Mouse (Mus musculus) gastrocnemius, adult 8-10 months (tissue): Measurements from ENCODE around the gene Sh2b1. TPM values are rescaled to one million over a fixed set of nuclear protein-coding genes. Genes with fewer than 3 reads are reported as not detected.
A peak's percentile ranks its signal among the peaks of the same experiment; 100 is the strongest.

Experiments
- DNase-seq, 2 experiments: peaks; one replicate each; pipeline ENCODE4 v3.0.0; 2022; ENCODE audit warnings: low spot score in 2 of 2
- total RNA-seq, 4 experiments: library from RNA; stranded (reverse); gene quantifications; 2 replicates each; pipeline ENCODE4 v1.2.4; 2022

Sh2b1 gene
- total RNA-seq, 4 experiments from 2014 or later, result 45.9 to 57.4 (median 49.0) TPM

DNA sequence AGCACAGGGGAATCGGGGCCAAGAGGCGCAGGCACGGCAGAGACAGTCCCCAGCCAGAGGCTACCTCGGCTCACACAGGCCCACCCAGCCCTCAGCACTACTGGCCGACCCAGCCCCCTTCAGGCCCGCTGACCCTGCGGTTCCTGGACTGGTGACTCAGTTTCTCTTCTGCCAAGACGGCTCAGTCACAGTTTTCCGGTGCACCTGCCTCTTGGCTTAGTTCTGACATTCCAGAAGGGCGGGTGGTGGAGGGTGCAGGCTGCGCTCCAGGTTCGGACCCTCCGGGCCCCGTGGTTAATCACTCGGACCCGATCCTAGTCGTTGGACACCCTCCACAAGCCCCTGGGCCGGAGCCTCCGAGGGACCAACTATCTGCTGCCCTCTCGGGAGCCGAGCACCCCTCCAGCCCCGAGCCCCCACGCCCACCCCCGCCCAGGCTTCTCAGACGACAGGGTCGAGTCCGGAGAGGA is 703 bp downstream of the Sh2b1 start:
- no peak for DNase-seq

DNA sequence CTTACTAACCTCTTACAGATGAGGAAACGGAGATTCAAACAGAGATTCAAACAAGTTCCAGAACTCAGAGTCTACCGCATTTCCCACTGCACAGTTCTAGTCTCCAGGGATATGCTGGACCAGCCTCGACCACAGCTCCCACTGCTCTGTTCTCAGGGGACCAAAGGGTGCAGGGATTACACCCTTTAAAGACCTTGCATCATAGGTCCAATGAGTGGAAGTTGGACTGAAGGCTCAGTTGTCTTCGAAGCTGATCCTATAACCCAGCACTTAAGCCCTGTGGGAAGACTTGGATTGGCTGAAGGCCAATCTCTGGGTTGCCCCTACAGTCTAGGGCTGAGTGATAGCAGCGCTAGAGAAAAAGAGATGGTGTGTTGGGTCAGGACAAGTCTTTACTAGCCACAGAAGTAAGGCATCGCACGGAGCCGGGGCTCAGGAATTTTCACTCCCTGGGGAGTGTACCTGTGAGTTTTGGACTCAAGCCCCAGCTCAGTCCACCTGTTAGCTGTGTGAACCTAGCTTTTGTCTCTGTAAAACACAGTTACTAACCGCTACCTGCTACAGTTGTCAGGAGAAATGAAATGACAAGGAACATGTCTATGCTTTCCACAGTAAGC is 1.6 kb downstream of the Sh2b1 start:
- DNase-seq, result no peak

DNA sequence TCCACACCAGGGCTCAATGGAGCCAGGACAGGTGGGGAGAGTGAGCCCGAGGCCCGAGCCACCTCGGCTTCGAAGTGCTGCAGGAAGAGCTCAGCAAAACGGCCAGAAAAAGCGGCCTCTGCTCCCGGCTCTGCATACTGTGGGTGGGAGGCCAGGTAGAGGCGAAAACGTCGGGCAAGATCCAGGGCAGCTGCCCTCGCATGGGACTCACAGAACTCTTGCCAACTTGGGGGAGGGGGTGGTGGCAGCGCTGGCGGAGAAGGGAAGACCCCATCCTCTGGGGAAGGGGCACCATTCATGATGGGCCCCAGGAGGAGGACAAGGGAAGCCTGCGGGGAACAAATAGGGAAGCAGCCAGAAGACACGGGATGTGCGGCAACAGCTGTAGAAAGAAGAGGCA is 2.5 kb downstream of the Sh2b1 start:
- DNase-seq, result no peak

DNA sequence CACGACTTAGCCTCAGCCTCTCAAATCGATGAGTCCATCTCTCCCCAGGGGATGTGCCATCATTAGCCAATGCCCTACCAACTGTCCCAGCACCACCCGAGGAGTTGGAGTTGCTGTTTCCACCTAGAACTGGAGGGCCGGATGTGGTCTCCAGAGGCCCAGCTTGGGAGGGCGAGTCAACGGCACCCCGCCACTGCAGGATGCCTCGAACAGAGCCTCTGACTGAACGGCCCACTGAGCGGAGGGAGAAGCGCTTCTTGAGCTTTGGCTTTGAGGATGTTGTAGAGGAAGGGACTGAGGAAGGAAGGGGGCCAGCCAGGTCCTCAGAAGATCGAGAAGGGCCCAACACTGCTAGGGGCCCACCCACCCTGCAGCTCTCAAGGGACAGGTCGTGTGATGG is 2.9 kb downstream of the Sh2b1 start:
- no peak for DNase-seq

DNA sequence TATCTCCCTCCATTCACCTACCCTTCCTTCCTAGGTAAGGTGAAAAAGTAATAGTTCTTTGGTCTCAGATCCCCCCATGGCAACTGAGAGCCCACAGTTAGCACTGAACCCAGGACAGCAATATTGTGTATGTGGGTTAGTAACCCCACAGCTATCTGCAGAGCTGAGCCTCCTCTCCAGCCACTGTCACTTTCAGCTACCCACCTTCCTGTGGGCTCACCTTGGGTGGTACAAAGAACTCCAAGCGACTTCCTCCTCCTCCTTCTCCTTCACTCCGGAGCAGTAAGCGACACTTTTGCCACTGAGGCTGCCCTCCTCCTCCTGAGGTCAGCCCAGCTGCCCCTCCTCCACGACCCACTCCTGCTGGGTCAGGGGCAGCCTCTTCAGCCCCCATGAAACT is 3.4 kb downstream of the Sh2b1 start:
- DNase-seq, result no peak

DNA sequence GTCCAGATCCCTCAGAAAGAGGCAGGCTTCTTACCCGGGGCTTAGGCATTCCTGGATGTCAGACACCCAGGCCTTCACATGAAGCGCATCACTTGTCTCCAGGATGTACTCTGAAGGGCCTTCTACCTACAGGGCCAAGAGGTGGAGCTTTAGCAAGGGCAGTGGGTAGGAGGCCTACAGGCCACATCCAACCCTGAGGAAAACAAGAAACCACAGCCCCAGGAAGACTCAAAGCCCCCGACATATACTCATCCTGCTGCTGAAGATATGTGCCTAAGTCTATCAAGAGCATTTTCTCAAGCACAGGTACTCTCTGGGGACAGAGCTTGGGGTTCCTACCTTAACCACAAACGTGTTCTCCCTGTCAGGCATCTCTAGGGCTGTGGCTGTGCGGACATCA is 3.9 kb downstream of the Sh2b1 start:
- DNase-seq, result no peak

DNA sequence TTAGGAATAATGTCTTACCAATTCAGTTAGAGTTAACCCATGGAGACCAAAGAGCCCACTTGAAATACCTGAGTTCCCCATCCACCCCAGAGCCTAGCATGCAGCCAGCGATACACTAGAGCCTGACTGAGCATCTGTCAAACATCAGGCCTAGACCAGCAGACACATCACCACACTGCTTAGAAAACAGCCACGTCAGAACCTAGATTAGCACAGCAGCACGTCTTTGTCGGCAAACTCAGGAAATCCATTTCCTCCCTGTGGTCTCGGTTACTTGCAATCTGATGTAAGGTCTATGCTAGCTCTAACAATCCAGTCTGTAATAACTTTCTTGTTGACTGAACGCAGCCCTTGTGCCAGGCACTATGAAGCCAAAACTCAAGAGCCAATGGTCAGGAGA is 5.1 kb downstream of the Sh2b1 start:
- DNase-seq, result no peak

DNA sequence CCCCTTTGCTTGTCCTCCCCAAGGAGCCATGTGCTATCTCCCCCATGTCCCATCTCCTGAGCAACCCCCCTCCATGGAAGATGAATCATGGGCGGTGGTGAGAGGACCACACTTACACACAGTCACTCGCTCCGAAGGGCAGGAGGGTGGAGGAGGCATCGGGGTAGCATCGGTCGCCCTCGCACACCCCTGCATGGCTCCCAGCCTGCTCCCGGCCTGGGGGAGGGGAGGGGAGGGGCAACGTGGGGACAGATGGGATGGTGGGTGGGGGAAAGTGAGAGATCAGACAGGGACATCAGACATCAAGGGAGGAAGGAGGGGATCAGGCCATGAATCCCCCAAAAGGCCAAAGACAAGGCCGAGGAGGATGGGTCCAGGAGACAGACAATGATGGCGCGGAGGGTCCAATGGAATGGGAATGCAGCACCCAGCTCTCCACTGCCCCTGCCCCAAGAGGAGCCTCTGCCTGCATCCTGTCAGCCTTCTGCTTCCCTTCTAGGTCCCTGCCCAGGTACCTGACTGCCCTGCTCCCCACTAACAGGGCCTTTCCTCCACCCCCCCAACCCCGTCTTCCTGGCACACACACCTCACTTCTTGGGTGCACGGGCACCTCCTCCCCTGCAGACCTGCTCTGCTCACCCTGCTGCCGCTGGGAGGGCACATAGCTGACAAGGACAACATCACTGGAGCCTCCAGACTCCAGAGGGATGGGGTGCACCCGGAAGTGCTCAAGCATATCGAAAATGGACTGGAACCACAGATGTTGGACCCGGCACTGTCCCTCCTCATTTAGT is 7.2 kb downstream of the Sh2b1 start:
- no peak for DNase-seq

DNA sequence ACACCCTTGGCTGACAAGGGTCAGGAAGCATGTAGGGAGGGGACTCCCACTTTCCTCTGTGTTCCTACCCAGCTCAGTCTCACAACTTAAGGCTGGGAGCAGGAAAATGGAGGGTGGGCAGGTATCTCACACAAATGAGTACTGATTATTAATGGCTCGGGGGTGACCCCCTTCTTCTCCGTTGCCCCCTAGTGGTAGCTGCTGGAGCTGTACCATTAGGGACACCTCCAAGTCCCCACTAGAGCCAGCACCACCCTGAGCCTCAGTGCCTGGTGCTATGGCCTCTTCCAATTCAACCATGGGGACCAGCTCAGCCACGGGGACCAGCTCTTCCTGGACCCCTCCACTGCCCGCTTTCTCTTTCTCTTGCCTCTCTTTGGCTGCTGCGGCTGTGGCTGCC is 8.0 kb downstream of the Sh2b1 start:
- DNase-seq, result peak in 1 of 2 experiments; percentile 24

DNA sequence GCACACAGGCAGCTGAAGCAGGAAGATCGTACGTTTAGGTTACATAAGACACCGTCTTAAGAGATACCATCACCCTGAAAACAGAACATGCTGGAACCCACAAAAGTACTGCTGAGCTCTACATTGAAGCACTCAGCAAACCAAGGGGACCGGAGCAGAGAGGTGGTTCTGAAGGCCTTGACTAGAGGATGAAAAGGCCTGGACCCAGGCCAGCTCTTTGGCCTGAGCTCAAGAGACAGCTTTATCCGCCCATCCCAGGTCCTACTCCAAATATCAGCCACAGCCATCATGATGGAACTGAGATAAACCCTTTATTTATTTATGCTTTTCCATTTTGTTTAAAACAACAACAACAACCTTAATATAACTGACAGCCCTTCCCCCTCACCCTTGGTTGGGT is 8.5 kb downstream of the Sh2b1 start:
- DNase-seq, result peak in 1 of 2 experiments; percentile 3

DNA sequence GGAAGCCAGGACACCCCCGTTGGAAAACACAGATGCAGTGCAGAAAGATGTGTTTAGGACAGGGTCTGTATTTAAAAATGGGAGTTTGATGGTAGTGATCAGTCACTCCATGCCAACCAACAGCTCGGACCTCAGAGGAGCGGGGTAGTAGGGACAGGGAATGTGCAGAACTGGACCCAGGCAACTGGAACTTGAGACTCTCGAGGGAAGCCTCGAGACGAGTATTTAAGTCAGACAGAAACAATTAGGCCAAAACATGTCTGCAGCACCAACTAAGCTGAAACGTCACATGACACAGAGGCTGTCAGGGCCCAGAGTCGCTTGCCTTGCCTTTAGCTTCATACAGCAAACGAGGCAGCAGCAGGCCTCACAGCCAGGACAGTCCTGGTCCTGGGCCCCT is 9.1 kb downstream of the Sh2b1 start:
- no peak for DNase-seq

DNA sequence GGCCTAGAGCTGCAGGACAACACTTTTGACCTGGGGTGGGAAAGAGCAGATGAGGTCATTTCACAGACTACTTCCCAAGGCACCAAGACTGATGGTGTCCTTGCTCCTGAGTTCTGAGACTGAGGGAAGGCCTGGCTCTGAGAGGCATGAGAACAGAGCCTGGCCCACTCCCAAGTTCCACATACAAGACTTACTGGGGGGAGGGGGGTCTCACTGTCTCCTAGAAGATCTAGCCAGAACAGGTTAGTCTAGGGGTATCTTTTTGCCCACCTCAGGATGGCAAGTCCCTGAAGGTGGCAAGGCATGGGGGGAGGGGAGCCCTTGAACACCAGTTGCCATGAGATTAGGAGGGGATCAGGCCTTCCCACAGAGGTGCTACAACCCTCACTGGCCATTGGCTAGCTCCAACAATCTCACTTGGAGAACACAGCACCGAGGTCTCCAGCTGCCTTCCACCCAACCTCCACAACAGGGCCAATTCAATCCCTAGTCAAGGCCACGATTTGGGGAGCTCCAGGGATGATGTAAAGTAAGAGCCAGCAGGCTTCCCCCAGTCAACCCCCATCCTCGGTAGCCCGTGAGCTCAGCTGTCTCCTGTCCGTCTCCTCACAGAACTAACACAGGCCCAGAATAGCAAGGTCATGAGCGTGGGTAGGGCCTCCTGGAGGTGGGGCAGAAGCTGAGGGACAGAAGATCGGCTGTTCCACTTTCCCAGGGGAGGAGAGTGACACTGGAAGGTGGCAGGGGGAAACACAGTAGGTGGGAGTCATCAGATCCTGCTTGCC is 9.8 kb downstream of the Sh2b1 start:
- DNase-seq, result peak; percentile 66 to 80

DNA sequence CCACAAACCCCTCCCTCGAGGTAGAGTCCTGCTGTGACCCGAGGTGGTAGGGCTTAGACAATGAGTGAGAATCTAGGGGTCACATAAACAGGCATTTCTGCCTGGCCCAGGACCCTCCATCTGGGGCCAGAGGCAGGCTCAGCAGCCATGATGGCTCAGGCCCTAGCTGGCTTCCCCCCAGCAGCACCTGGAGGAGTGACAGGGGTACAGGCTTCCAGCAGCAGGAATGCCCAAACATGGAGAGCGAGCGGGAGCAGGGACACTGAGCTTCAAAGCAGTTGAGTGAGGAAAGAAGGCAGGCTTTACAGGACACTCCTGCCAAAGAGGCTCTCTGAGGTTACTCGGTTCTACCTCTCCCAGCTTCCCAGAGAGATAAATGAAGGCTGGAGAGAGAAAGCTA is 10.4 kb downstream of the Sh2b1 start:
- DNase-seq, result peak; percentile 64 to 80

DNA sequence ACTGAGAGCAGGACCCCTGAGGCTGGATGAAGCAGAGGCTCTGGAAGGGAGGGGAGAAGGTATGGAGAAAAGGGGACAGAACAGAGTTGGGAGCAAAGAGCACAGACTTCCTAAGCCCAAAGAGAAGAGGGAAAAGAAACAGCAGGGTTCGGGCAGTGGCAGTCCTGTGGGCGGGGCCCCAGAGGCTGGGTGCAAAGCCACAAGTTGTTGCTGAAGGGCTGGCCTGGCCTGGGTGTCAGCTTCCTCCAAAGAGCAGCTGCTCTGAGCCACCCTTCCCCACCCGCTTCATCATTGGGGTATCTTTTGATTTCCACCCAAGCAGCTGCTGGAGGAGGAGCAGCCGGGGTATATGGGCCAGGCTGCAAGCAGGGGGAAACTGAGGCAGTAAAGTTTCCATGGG is 11.1 kb downstream of the Sh2b1 start:
- peak; percentile 81 to 87 for DNase-seq

DNA sequence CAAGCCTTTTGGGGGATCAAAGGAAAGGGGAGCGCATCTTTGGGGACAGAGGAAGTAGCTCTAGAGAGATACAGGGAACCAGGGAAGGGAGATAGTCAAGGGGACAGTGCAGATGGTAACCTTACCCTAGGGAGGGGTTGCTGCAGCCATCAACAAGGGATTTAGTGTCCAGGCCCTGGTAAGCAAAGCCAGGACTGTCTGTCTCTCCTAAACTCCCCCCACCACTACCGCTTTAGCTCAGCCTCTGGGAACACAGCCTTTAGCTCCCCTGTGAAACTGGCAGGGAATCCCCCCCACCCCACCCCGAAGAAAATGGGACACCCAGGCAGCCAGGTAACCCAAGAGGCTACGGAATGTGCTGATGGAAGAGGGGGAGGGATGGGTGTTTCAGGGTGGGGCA is 11.7 kb downstream of the Sh2b1 start:
- peak in 1 of 2 experiments; percentile 28 for DNase-seq

DNA sequence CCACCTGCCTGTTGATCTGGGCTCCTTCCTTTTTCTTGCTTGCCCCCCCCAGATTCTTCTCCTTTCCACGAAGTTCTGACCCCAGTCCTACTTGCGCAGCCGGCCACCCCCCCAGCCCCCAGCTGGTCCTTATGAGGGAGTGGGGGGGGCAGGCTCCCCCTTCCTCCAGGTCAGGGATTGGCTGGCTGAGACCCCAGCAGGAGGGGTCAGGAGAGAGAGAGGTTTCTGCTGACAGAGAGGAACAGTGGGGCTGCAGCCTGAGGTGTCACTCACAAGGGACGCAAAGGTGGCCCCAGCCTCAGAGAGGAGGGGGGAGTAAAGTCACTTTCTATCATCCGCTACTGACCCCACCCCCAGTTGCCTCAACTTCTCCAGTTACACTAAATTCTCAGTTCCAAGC is 12.2 kb downstream of the Sh2b1 start, which contains the start of gene Atp2a1:
Gene Atp2a1 (minus strand): TSS at position 105 of the 400 bp plus-strand sequence.
- peak; percentile 82 to 86 for DNase-seq

DNA sequence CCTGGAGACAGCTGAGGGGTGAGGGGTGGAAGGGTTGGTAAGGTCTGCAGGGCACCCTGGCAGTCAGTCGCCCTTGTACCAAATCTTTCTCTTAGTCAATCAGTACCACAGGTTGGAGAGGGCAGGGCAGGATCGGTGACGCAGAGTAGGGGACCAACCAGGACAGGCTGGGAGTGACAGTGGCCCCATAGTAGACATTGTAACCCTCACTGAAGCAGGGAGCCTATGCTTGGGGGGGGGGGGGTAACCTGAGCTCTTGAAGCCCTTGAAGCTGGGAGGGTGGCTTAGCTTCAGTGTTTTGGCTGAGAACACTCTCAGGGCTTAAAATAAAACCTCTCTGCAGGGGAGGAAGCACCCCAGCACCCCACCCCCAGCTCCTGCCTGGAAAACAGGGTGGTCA is 13.6 kb downstream of the Sh2b1 start:
- peak; percentile 35 to 65 for DNase-seq

DNA sequence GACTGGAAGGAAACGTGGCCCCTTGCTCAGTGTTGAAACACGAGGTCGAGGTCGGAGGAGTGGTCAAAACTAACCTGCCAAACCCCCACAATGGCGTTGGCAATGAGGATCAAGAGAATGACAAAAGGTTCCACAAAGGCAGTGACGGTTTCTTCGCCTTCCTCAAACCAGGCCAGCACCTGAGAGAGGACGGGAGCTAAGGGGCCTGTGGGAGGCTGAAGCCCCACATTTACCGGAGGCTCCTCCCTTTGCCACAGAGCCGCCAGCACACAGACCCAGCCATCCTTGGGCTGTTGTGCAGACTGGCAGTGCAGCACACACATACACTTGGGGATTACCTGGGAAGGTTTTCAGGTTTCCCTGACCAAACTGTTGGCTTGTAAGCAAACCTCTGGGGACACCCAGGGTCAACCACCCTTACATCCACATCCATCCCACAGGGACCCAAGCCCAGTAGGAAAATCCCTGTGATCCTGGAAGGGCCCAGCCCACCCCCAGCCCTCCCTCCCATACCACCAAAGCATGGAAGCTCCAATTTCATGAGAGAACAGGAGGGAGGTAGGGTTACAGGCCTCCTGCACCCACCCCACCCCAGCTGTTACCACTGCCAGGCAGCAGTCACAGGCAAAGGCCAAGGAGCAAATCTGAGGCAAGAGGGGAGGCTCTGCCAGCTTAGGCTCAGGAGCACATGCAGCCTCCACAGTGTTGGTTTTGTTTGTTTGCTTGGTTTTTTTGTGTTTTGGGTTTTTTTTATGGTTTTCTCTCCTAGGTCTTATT is 14.4 kb downstream of the Sh2b1 start:
- peak in 1 of 2 experiments; percentile 8 for DNase-seq

DNA sequence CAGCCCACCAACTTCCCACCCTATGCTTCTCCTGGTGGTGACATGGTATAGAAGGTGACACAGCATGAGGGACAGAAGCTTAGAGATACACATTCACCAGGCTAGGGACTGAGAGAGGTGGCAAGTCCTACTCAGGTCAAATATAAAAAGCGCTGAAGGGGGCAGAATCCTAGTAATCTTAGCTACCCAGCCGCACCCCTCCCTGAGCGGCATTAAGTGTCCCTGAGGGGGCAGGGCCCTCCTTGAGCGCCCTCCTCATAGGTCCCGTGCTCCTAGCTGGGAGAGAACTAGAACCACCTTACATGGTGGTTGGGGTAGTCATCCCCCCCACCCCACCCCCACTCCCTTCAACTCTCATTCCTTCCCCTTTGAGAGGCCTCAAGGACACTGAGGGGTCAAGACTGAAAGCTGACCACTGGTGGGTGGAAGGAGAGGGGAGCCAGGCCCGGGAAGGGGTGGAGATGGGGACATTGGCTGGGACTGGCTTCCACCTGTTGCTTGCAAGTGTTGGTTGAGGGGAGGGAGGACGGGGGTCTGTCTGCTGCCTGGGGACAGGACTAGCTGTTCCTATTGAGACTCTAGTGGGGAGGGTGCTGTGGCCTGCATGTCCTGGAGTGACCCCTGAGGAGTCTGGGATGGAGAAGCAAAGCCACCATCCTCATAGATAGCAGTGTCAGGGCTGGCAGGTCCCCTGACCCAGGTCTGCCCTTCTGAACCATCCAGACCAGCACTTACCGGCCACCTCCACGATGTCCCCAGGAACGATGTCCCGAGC is 16.2 kb downstream of the Sh2b1 start:
- peak; percentile 69 to 81 for DNase-seq

DNA sequence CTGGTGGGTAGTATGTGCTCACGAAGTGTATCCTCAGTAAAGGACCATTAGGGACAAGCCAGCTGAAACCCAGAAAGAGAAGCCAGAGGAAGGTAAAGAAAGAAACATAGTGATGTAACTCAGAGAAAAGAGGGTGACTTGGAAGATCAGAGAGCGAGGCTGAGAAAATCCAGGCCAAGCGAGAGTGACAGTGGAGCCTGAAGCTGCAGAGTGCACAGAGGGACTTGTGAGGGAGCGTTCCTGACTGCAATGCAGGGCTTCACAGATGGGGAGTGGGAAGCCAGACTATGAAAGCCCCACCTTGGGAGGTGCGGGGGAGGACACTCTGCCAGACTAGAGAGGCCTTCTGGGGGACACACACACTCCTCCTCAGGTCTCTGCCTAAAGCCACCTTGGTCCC is 17.0 kb downstream of the Sh2b1 start:
- DNase-seq, result no peak
